Mouse (Mus musculus) midbrain, embryonic 10.5 days (tissue): ENCODE measurements at regions not wholly inside any gene's neighbourhood (a gene's known extent, or its start where the extent isn't known, plus 50 kb on each side); places are given as distances from the start of the nearest gene placed in this dataset.

Experiments used
- DNase-seq: peaks from one replicate; pipeline ENCODE4 v3.0.0-alpha.2; 2017; ENCODE audit warnings: low spot score
- H3K27ac ChIP-seq: fragments of 300-500 bp; sonication (generic); replicated peaks from 2 replicates; pipeline ENCODE4 v1.5.1; 2016; ENCODE audit warnings: mild to moderate bottlenecking
- H3K27me3 ChIP-seq: fragments of 300-500 bp; sonication (generic); 2 replicates; pipeline ENCODE4 v1.6.1; 2016; ENCODE audit warnings: low read depth, mild to moderate bottlenecking; ENCODE audit not compliant: poor library complexity, severe bottlenecking
- H3K36me3 ChIP-seq: fragments of 300-500 bp; sonication (generic); 2 replicates; pipeline ENCODE4 v1.6.1; 2016; ENCODE audit warnings: mild to moderate bottlenecking, moderate library complexity
- H3K4me1 ChIP-seq: fragments of 300-500 bp; sonication (generic); 2 replicates; pipeline ENCODE4 v1.6.1; 2016
- H3K4me3 ChIP-seq: fragments of 300-500 bp; sonication (generic); 2 replicates; pipeline ENCODE4 v1.5.1; 2016; ENCODE audit warnings: mild to moderate bottlenecking, moderate library complexity
- H3K9me3 ChIP-seq: fragments of 300-500 bp; sonication (generic); replicated peaks from 2 replicates; pipeline ENCODE4 v1.6.1; 2016; ENCODE audit warnings: mild to moderate bottlenecking
- WGBS: fragments of 180-500 bp; shearing (Covaris S2); methylation state at CpG from one replicate; pipeline ENCODE4 v1.1.7; 2016; 5-methylcytosine and 5-hydroxymethylcytosine counted together

GRCm38 (mm10) chrX:162274581-162274980, 115.1 kb upstream of the Nhs start:
- H3K4me3 ChIP-seq = no peak overlapping the region
- peaks cover 83% of the 10 kb centered on the region for H3K27me3 ChIP-seq
- H3K4me1 ChIP-seq = no peaks in the 10 kb centered on the region
- H3K9me3 ChIP-seq = no peaks in the 10 kb centered on the region
- no peak for DNase-seq
- 81% methylated on average over 5 of the region's 5 CpGs for WGBS
- no peak overlapping the region for H3K27ac ChIP-seq
- H3K36me3 ChIP-seq = no peaks in the 10 kb centered on the region

- no peaks in the 10 kb centered on the region for H3K36me3 ChIP-seq
- no peak overlapping the region for H3K27ac ChIP-seq
- H3K4me3 ChIP-seq = no peak overlapping the region
- 78% methylated on average over 2 of the region's 2 CpGs for WGBS
- no peak for DNase-seq
- H3K4me1 ChIP-seq = peaks cover 22% of the 10 kb centered on the region
- peaks cover 86% of the 10 kb centered on the region for H3K27me3 ChIP-seq
- H3K9me3 ChIP-seq = no peaks in the 10 kb centered on the region
Observed at GRCm38 (mm10) chrX:162271189-162271588, 111.7 kb upstream of the Nhs start.

- H3K9me3 ChIP-seq = no peaks in the 10 kb centered on the region
- H3K27me3 ChIP-seq = peaks cover 87% of the 10 kb centered on the region
- no peaks in the 10 kb centered on the region for H3K36me3 ChIP-seq
- no peak for DNase-seq
- WGBS = 86% methylated on average over 1 of the region's 1 CpGs
- peaks cover 23% of the 10 kb centered on the region for H3K4me1 ChIP-seq
- H3K4me3 ChIP-seq = no peak overlapping the region
- no peak overlapping the region for H3K27ac ChIP-seq
Observed at GRCm38 (mm10) chrX:162268918-162269317, 109.4 kb upstream of the Nhs start.

- no peak overlapping the region for H3K4me3 ChIP-seq
- DNase-seq = no peak
- H3K36me3 ChIP-seq = no peaks in the 10 kb centered on the region
- H3K27ac ChIP-seq = peak overlapping the region; percentile 79
- H3K27me3 ChIP-seq = peaks cover 92% of the 10 kb centered on the region
- 77% methylated on average over 5 of the region's 5 CpGs for WGBS
- no peaks in the 10 kb centered on the region for H3K9me3 ChIP-seq
- H3K4me1 ChIP-seq = peaks cover 23% of the 10 kb centered on the region
Observed at GRCm38 (mm10) chrX:162268112-162268511, 108.6 kb upstream of the Nhs start.

- WGBS = 38% methylated on average over 1 of the region's 1 CpGs
- Histone ChIP-seq H3K36me3 (no peaks in the 10 kb centered on the region), H3K4me1 (peaks cover 23% of the 10 kb centered on the region), H3K9me3 (no peaks in the 10 kb centered on the region), H3K4me3 (no peak overlapping the region), H3K27ac (peak overlapping the region; percentile 79), H3K27me3 (peaks cover 88% of the 10 kb centered on the region)
- DNase-seq = peak; percentile 40
Observed at GRCm38 (mm10) chrX:162267679-162268078, 108.1 kb upstream of the Nhs start.

GRCm38 (mm10) chrX:162266769-162267168, 107.2 kb upstream of the Nhs start:
- H3K4me3 ChIP-seq = no peak overlapping the region
- H3K36me3 ChIP-seq = no peaks in the 10 kb centered on the region
- 23% methylated on average over 1 of the region's 1 CpGs for WGBS
- DNase-seq = peak; percentile 39
- no peaks in the 10 kb centered on the region for H3K9me3 ChIP-seq
- peak overlapping the region; percentile 79 for H3K27ac ChIP-seq
- H3K27me3 ChIP-seq = peaks cover 86% of the 10 kb centered on the region
- peaks cover 23% of the 10 kb centered on the region for H3K4me1 ChIP-seq

GRCm38 (mm10) chrX:162257398-162257797, 97.9 kb upstream of the Nhs start:
- Histone ChIP-seq H3K4me3 (no peak overlapping the region), H3K4me1 (no peaks in the 10 kb centered on the region), H3K9me3 (no peaks in the 10 kb centered on the region), H3K27ac (no peak overlapping the region), H3K27me3 (peaks cover 96% of the 10 kb centered on the region), H3K36me3 (no peaks in the 10 kb centered on the region)
- no peak for DNase-seq
- 79% methylated on average over 3 of the region's 3 CpGs for WGBS

GRCm38 (mm10) chrX:162255873-162256272, 96.3 kb upstream of the Nhs start:
- Histone ChIP-seq H3K9me3 (no peaks in the 10 kb centered on the region), H3K4me3 (no peak overlapping the region), H3K36me3 (no peaks in the 10 kb centered on the region), H3K27ac (no peak overlapping the region), H3K4me1 (no peaks in the 10 kb centered on the region), H3K27me3 (peaks cover 90% of the 10 kb centered on the region)
- DNase-seq = no peak

GRCm38 (mm10) chrX:162241291-162241690, 81.8 kb upstream of the Nhs start:
- Histone ChIP-seq H3K4me3 (no peak overlapping the region), H3K9me3 (no peaks in the 10 kb centered on the region), H3K4me1 (no peaks in the 10 kb centered on the region), H3K27ac (no peak overlapping the region), H3K27me3 (peaks cover 87% of the 10 kb centered on the region), H3K36me3 (no peaks in the 10 kb centered on the region)
- 71% methylated on average over 3 of the region's 3 CpGs for WGBS
- DNase-seq = no peak

- H3K9me3 ChIP-seq = no peaks in the 10 kb centered on the region
- no peak for DNase-seq
- H3K4me1 ChIP-seq = no peaks in the 10 kb centered on the region
- 91% methylated on average over 5 of the region's 5 CpGs for WGBS
- peaks cover 88% of the 10 kb centered on the region for H3K27me3 ChIP-seq
- no peaks in the 10 kb centered on the region for H3K36me3 ChIP-seq
- H3K27ac ChIP-seq = no peak overlapping the region
- no peak overlapping the region for H3K4me3 ChIP-seq
Observed at GRCm38 (mm10) chrX:162235552-162235951, 76.0 kb upstream of the Nhs start.

- 69% methylated on average over 2 of the region's 2 CpGs for WGBS
- no peaks in the 10 kb centered on the region for H3K9me3 ChIP-seq
- peaks cover 65% of the 10 kb centered on the region for H3K27me3 ChIP-seq
- H3K27ac ChIP-seq = no peak overlapping the region
- H3K36me3 ChIP-seq = no peaks in the 10 kb centered on the region
- DNase-seq = no peak
- H3K4me1 ChIP-seq = no peaks in the 10 kb centered on the region
- no peak overlapping the region for H3K4me3 ChIP-seq
Observed at GRCm38 (mm10) chrX:162210848-162211247, 51.3 kb upstream of the Nhs start.
